Mouse (Mus musculus): ENCODE results near the gene Gpr84. TPM values are rescaled to one million over a fixed set of nuclear protein-coding genes. Genes with fewer than 3 reads are reported as not detected.
"Not testable (repeated sequence)": the region's sequence is repeated elsewhere in the genome, so short reads cannot be mapped to it uniquely, and the experiment has no call there.

Gpr84 gene
- total RNA-seq, 4 experiments from 2014 or later = not detected

DNA sequence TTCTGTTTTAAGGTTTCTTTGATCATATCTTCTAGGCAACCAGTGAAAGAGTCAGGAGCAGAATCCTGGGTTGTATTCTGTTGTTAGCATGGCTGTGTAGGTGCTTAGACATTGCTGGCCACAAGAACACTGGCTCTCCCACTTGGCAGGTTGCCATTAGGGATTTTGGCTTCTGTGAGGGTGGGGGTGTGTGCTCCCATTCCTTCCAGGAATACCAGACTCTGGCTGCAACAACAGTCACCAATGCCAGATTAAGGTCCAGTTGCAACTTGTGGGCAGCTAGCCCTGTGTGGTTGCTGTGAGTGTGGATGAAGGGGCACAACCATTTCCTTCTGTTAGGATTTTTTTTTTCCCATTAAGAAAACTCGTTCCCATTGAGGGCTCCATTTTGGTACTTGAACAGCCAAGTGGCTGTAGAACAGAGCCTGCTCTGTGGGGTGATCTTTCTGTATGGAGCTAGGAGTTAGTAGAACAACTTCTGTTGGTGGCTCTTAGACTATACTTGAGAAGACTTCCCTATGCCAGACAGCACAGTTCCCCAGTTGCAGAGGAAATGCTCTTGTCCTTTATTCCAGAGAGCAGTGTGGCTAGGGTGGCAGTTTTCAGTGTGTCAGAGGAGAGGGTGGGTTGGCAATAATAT, 24.5 kb downstream of the Gpr84 start:
- peak; percentile 60 for DNase-seq (ENCODE audit: low spot score)

DNA sequence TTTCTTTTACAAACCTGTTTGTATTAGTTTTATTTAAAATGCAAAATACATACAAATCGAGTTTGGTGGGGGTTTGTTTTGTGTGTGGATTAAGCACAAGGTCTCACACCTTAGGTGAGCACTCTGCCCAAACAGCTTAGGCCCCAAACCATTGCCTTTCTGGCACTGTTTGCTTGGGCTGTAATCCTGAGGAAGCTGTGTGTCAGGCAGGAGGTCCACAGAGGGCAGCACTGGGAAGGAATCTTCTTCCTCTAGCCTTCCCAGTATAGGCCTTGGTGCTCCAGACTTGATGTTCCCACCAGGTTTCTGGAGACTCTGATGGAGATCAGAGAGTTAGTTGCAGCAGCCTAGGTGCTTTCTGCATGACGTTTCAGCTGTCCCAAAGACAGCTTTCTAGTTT, 25.8 kb downstream of the Gpr84 start:
- DNase-seq (ENCODE audit: low spot score) = no peak

DNA sequence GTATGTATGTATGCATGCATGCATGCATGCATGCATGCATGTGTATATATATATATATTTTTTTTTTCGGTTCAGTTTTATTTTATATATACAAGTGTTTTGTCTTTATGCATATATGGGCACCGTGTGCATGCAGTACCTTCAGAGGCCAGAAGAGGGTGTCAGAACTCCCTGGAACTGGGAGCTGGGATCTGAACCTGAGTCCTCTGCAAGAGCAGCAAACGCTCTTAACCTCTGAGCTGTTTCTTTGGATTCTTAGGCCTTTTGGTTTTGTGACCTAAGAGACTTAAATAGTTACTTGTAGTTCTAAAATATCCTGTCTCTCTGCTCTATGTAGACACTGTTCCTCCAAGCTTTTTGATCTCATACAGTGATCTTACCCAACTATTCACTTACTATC, 26.3 kb downstream of the Gpr84 start:
- DNase-seq (ENCODE audit: low spot score) = no peak

DNA sequence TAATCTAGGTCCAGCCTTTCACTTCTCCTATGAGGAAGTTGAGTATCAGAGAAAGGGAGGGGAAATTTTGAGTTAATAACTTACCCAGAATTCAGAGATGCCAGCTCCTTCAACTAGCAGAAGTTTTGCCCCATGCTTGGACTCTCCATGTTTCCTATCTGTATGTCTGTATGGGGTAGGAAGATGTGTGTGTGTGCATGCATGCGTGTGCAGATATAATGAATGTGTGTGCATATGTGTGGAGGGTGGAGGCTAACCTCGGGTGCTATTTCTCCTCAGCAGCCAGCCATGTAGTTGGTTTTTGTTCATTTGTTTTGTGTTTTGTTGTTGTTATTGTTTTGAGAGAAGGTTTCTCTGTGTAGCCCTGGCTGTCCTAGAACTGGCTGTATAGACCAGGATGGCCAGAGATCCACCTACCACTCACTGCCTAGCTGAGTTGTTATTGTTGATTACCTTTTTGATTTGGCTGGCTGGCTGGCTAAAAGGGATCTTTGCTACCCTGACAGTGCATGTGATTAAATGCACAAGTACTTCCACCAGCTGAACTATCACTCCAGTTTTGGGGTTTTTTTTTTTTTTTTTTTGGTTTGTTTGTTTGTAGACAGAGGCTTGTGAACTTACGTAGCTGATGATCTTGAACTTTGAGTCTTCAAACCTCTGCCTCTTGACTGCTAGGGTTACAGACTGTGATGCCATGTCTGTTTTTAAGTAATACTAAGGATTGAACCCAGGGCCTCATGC, 28.8 kb downstream of the Gpr84 start:
- no peak for DNase-seq (ENCODE audit: low spot score)

DNA sequence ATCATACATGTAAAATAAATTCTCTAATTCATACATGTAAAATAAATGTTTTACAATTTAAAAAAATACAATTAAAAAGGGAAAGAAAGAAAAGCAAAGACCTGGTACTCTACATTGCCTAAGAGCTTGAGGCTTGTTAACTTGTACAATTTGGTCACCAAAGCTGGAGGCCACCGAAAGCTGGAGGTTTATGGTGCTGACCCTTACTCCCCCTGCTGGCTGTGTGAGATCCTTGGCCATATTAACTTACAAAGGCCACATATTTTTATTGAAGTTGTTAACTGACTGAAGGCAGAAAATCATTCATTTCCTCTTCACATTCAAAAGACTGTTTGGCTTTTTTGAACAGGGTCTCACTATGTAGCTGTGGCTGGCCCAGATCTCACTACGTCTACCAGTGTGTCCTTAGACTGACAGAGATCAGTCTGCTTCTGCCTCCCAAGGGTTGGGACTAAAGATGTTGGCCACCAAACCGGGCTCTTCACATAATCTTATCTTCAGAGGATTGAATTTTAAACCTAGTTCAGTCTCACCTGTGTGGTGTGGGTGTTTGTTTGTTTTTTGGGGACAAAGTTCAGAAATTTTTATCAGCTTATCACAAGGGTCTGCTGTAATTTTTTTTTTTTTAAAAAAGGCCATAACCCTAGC, 29.5 kb downstream of the Gpr84 start:
- no peak for DNase-seq (ENCODE audit: low spot score)

DNA sequence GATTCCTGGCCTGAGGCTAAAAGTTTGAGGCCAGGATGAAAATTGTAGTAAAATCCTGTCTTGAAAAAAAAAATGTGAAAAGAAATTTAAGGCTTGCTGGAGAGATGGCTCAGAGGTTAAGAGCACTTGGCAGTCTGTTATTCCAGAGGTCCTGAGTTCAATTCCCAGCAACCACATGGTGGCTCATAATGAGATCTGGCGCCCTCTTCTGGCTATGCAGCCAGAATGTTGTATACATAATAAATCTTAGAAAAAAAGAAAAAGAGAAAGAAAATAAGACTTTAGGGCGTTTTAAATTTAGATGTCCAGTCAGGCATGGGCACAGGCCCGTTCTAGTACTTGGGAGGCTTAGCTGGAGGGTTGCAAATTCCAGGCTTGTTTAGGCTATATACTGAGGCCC, 30.7 kb downstream of the Gpr84 start:
- DNase-seq (ENCODE audit: low spot score) = no peak

DNA sequence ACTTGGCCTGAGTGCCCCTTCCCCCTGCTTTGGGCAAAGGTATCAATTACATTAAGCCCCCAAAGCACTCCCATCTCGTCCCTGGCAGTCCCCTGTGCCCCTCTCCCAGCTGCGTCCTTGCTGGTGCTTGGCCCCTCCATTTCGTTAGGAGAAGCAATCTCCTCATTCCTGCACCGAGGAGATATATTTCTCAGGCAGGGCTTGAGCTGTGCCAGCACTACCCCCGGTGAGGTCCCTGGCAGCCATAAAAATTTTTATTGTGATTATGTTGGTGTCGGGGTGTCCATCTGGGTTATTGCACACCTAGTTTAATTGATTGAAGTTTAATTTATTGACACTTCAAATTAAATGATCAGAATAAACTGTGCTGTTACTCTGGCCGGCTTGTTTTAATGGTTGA, 32.5 kb downstream of the Gpr84 start:
- no peak for DNase-seq (ENCODE audit: low spot score)

DNA sequence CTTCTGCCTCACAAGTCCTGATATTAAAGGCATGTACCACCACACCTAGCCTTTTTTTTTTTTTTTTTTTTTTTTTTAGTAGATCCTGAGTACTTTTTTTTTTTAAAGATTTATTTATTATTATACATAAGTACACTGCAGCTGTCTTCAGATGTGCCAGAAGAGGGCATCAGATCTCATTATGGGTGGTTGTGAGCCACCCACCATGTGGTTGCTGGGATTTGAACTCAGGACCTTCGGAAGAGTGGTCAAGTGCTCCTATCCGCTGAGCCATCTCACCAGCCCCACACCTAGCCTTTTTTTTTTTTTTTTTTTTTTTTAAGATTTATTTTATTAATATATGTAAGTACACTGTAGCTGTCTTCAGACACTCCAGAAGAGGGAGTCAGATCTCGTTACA, 34.5 kb downstream of the Gpr84 start:
- not testable (repeated sequence) for DNase-seq (ENCODE audit: low spot score)

DNA sequence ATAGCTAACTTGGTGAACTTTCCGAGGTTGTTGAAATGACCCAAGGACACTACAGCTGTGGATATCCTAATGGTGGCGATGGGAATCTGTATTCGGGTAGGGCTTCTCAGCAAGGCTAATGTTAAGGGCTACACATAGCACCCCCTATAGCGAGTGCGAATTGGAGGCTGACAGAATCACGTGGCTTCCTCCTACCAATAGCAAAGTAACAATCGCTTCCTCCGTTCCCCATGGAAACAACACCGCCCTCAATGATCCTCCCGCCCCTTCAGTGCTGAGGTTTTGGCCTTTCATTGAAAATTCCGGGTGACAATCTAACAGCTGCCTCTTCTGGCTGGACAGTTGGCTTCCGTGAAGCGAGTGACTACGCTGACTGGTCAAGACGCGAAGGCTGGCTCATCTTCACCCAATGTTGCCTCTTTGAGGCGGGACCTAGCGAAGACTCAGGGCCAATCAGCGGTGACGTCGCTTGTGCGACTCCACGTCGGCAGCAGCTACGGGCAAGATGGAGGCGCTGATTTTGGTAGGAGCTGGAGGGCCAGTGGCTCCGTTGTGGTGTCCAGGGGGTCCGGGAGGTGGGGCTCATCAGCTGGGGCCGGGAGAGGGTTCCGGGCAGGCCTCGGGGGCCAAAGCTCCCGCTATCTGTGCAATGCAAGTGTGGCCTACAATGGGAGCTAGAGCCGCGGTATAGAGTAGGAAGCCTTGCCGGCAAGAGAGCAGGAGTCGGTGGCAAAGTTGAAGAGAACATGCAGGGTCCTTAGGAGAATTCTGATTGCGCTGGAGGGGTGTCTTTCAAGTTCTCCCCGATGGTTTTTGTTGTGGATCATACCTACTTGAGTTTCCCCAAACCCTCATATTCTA, 37.8 kb downstream of the Gpr84 start, which contains the start of gene Copz1:
Gene Copz1, plus strand, starts transcription at position 296 of the 861 bp plus-strand sequence.
- peak; percentile 98 for DNase-seq (ENCODE audit: low spot score)

DNA sequence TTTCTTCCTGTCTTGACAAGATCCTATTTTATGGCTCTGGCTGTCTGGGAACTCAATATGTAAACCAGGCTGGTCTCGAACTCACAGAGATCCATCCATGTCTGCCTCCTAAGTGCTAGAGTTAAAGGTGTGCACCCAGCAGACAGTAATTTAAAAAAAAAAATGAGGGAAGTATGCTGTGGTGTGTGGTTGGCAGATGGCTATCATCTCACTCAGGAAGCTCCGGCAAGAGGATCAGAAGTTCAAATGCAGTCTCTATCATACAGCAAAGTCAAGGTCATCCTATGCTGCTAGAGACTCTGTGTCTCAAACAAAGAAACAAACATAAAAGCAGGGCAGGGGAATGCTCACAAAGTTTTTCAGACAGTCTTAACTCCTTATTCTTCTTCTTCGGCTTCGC, 41.5 kb downstream of the Gpr84 start:
- DNase-seq (ENCODE audit: low spot score) = no peak

DNA sequence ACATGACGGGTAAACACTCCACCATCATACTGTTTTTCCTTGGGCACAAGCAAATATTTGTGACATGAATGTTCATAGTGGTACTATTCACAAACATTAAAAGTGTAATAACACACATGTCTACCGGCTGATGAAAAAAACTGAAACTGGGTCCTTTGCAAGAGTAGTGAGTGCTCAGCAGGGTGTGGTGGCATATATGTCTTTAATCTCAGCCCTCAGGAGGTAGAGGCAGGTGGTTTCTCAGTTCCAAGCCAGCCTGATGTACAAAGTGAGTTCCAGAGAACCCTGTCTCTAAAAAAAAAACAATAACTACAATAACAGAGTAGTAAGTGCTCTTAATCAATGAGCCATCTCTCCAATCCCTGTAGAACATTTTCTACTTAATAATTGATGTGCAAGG, 45.6 kb downstream of the Gpr84 start:
- no peak for DNase-seq (ENCODE audit: low spot score)

DNA sequence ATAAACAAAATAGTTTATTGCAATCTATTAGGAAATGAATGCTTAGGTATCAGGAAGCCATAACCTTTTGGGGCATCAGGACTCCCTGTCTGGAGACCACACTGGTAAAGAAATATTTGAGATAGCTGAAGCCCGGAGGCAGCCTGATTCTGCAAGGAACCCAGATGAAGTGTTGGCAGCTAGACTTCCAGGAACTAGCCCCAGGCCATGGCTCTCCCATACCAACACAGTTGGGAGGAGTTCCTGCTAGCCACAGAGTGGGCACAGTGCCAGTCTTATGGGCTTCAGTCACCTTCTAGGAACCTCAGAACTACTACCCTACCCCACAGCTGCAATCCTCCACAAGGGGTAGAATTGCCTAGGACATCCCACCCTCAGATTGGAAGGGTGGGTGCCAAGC, 50.4 kb downstream of the Gpr84 start:
- DNase-seq (ENCODE audit: low spot score) = no peak

DNA sequence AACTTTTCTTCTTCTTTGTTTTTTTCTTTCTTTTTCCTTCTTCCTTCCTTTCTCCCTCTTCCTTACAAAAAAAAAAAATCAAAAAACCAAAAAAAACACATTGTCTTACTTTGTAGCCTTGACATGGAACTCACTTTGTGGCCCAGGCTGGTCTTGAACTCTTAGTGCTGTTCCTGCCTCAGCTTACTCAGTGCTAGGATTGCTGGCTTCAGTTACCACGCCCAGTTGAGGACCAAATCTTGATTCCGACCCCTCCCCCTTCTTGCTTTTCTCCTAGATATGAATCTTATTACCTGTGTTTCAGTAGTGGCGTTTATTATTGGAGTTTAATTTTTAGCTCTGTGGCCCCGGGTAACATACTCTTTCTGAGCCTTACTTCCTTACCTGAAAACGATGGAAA, 51.2 kb downstream of the Gpr84 start:
- DNase-seq (ENCODE audit: low spot score) = no peak

Small RNA genes within 50 kb of the gene (microRNA-seq; reads per million reads assigned to microRNA genes)
- gene Mir148b = 86.8 reads per million, percentile 57 among the genes with 10 or more reads in this experiment
- not detected for gene Mir6963

Other genes starting within 250 kb of the Gpr84 start
- 10 to 100 TPM; 10.4 to 16.8 (median 15.2) TPM for gene Smug1, start 143.5 kb downstream of the Gpr84 start, total RNA-seq (2022)
- 10 to 100 TPM; 52.4 to 59.1 (median 57.0) TPM for gene Cbx5, start 70.8 kb downstream of the Gpr84 start, total RNA-seq (2022)
- gene Hnrnpa1, start 70.2 kb downstream of the Gpr84 start, total RNA-seq (2022) = 100 to 1,000 TPM; 134 to 164 (median 150) TPM
- gene Nfe2, start 52.2 kb downstream of the Gpr84 start, total RNA-seq (2022) = 1 to 10 TPM in 2 of 4 experiments, under 1 TPM in 2; 0.31 to 2.6 (median 0.88) TPM
- 10 to 100 TPM; 48.9 to 55.0 (median 49.4) TPM for gene Copz1, start 37.9 kb downstream of the Gpr84 start, total RNA-seq (2022)
- 1 to 10 TPM; 6.7 to 9.5 (median 8.8) TPM for gene Zfp385a, start 29.5 kb upstream of the Gpr84 start, total RNA-seq (2022)
- 10 to 100 TPM; 27.8 to 40.2 (median 33.7) TPM for gene Itga5, start 56.2 kb upstream of the Gpr84 start, total RNA-seq (2022)
- under 1 TPM in 2 of 4 experiments, not detected in 2; 0.37 to 0.54 TPM for gene Gtsf1, start 119.9 kb upstream of the Gpr84 start, total RNA-seq (2022)
- not detected for gene Gtsf2, start 137.9 kb upstream of the Gpr84 start, total RNA-seq (2022)
- 1 to 10 TPM; 2.6 to 5.4 (median 3.1) TPM for gene Nckap1l, start 143.2 kb upstream of the Gpr84 start, total RNA-seq (2022)
- 1 to 10 TPM in 3 of 4 experiments, under 1 TPM in 1; 0.79 to 2.5 (median 1.2) TPM for gene Pde1b, start 192.4 kb upstream of the Gpr84 start, total RNA-seq (2022)
- gene Ppp1r1a, start 227.4 kb upstream of the Gpr84 start, total RNA-seq (2022) = 10 to 100 TPM in 2 of 4 experiments, 1 to 10 TPM in 2; 8.7 to 15.2 (median 12.4) TPM